Mouse (Mus musculus) left cerebral cortex, adult 8-10 months (tissue): Measurements from ENCODE around the gene Olfr55. TPM values are rescaled to one million over a fixed set of nuclear protein-coding genes. Genes with fewer than 3 reads are reported as not detected.
"Not testable (repeated sequence)": the region's sequence is repeated elsewhere in the genome, so short reads cannot be mapped to it uniquely, and the experiment has no call there.

ENCODE experiments used
- DNase-seq, 2 experiments: peaks; one replicate each; pipeline ENCODE4 v3.0.0; 2022; ENCODE audit warnings: low spot score in 2 of 2
- total RNA-seq, 4 experiments: library from RNA; stranded (reverse); gene quantifications; 2 replicates each; pipeline ENCODE4 v1.2.4; 2022

Olfr55 gene
- not detected for total RNA-seq

DNA sequence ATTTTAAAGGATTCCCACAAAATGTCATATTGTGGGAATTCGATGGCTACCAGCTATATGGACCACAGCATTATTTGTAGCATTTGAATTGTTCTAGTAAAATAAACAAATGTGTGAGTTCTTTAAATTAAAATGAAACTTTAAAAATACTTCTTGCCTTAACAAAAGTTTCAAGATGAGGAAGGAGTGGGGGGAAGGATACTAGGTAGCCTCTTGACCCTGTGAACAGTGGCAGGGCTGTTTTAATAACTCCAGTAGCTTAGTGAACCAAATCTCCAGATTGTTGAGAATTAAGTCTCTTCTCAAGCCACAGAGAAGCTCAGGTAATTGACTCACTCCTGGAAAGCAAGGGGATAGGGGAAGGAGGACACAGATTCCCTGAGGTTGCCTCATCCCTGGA lies at the start of gene Olfr55:
TSS of gene Olfr55 (plus strand) at position 301 of the 400 bp plus-strand sequence.
- not testable (repeated sequence) for DNase-seq

DNA sequence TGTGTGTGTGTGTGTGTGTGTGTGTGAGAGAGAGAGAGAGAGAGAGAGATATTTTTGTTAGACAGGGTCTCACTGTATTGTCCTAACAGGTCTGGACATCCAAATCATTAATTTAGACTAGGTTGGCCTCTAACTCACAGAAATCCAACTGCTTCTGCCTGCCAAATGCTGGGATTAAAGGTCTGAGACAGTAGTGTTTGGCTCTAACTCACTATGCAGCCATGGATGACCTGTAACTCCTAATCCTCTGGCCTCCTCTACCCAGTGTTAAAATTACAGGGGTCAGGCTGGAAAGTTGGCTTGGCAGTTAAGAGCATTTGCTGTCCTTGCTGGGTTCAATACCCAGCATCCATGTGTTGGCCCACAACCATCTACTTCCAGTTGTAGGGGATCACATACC lies 43.7 kb upstream of the Olfr55 start:
- no peak for DNase-seq

DNA sequence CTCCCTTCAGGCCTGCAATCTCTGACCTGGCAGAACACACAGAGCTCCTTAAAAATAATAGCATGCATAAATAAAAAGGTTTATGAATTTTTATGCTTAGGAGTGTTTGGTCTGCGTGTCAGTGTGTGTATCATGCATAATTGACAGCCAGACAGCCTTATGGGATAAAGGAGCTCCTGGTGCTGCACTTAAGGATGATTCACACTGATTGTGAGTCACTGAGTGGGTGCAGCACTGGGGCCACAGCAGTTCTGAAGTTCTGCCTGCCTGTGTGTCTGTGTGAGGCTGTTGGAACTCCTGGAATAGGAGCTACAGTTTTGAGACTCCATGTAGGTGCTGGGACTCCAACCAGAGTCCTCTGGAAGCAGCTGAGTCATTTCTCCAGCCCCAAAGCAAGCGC lies 42.0 kb upstream of the Olfr55 start:
- DNase-seq = no peak

- no peak for DNase-seq
Observed at GRCm38 (mm10) chr17:33139261-33139820, 28.9 kb upstream of the Olfr55 start, which contains the start of gene Morc2b. Morc2b (minus strand) TSS chr17:33139683.

- not testable (repeated sequence) for DNase-seq
Observed at GRCm38 (mm10) chr17:33191002-33191401, 22.8 kb downstream of the Olfr55 start, which contains the start of gene Olfr239. Olfr239 (plus strand) TSS chr17:33191302.

DNA sequence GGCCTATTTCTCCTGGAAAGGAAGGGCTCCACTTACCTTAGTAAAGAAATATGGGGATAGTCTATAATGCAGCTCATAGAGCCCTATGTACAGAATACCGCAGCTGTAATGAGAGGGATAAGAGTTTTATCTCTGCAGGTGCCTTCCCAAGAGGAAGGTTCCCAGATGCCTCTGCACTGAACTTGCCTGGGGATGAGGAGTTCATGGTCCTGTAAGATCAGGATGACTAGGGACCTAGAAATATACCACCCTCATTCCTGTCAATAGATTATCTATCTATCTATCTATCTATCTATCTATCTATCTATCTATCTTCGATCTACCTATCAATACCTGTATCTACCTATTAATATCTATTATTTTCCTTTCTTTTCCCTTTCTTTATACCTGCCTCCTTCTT lies 53.3 kb downstream of the Olfr55 start, which contains the start of gene Olfr1564:
TSS of gene Olfr1564 (minus strand) at position 101 of the 400 bp plus-strand sequence.
- DNase-seq = no peak

Other genes starting within 250 kb of the Olfr55 start
- gene Cyp4f13, start 221.0 kb upstream of the Olfr55 start, total RNA-seq = 10 to 100 TPM; 20.5 to 22.6 (median 22.5) TPM
- gene Zfp472, start 202.6 kb upstream of the Olfr55 start, total RNA-seq = 1 to 10 TPM; 4.8 to 7.0 (median 5.9) TPM
- gene Zfp952, start 175.3 kb upstream of the Olfr55 start, total RNA-seq = 10 to 100 TPM; 15.0 to 16.7 (median 15.9) TPM
- 10 to 100 TPM; 18.8 to 22.3 (median 20.7) TPM for gene Zfp763, start 135.0 kb upstream of the Olfr55 start, total RNA-seq
- gene 4921501E09Rik, start 100.4 kb upstream of the Olfr55 start, total RNA-seq = under 1 TPM in 1 of 4 experiments, not detected in 3; 0.08 TPM
- 10 to 100 TPM; 18.4 to 22.1 (median 19.7) TPM for gene Zfp563, start 79.1 kb upstream of the Olfr55 start, total RNA-seq
- 1 to 10 TPM; 3.7 to 4.3 (median 4.0) TPM for gene Morc2b, start 28.8 kb upstream of the Olfr55 start, total RNA-seq
- not detected for gene Olfr239, start 22.9 kb downstream of the Olfr55 start, total RNA-seq
- gene Olfr1564, start 53.2 kb downstream of the Olfr55 start, total RNA-seq = 1 to 10 TPM in 3 of 4 experiments, under 1 TPM in 1; 0.78 to 1.6 (median 1.2) TPM
- gene Zfp955a, start 86.7 kb downstream of the Olfr55 start, total RNA-seq = 10 to 100 TPM; 11.9 to 12.8 (median 12.5) TPM
- gene Olfr63, start 96.2 kb downstream of the Olfr55 start, total RNA-seq = not detected
- gene Zfp955b, start 121.1 kb downstream of the Olfr55 start, total RNA-seq = 10 to 100 TPM; 32.8 to 41.0 (median 36.5) TPM
- gene Zfp81, start 190.4 kb downstream of the Olfr55 start, total RNA-seq = 10 to 100 TPM; 17.6 to 23.3 (median 20.4) TPM
- 10 to 100 TPM; 14.4 to 19.5 (median 15.5) TPM for gene Zfp101, start 226.2 kb downstream of the Olfr55 start, total RNA-seq